Mouse (Mus musculus): ENCODE data around the gene Iqcf3. TPM values are rescaled to one million over a fixed set of nuclear protein-coding genes. Genes with fewer than 3 reads are reported as not detected.
A peak's percentile ranks its signal among the peaks of the same experiment; 100 is the strongest.

Iqcf3 gene
- polyA plus RNA-seq, 1 experiment from 2014 or later, result not detected

DNA sequence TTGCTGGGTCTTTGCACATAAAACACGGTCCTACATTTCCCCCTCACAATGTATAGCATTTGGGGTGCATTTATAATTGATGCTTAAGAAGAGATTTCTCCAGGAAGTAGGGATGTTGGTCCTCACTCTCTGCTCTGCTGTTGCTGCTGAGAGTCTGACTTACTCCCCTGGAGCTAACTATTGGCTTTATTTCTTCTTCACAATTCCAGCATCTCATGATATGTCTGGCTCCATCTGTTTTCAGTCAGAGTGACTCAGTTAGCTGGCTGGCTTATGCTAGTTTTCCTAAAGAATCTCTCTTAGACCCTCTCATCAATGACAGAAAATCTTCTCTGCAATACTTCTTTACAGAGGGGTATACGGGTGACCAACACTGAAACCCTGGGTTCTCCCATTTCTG is 14.7 kb upstream of the Iqcf3 start:
- no peaks in the 10 kb centered on the region for H3K27me3 ChIP-seq (replicated peaks; ENCODE audit: control insufficient read depth, insufficient read depth, low read length)
- DNase-seq (ENCODE audit: low spot score), result no peak
- no peaks in the 10 kb centered on the region for H3K4me1 ChIP-seq (ENCODE audit: control insufficient read depth, insufficient read depth, low read length)
- H3K4me2 ChIP-seq (ENCODE audit: low read length), result no peak overlapping the region
- no peak for ATAC-seq
- no peaks in the 10 kb centered on the region for H3K9me3 ChIP-seq (replicated peaks; ENCODE audit: control insufficient read depth, low read length)
- no peak overlapping the region for H3K27ac ChIP-seq (ENCODE audit: low read depth, low read length)
- no peak overlapping the region for H3K9ac ChIP-seq (ENCODE audit: low read length)
- no peak overlapping the region for H3K4me3 ChIP-seq (ENCODE audit: low read depth, low read length)
- H3K36me3 ChIP-seq (ENCODE audit: control insufficient read depth, insufficient read depth, low read length), result no peaks in the 10 kb centered on the region
- 87% methylated on average over 2 of the region's 2 CpGs for WGBS

DNA sequence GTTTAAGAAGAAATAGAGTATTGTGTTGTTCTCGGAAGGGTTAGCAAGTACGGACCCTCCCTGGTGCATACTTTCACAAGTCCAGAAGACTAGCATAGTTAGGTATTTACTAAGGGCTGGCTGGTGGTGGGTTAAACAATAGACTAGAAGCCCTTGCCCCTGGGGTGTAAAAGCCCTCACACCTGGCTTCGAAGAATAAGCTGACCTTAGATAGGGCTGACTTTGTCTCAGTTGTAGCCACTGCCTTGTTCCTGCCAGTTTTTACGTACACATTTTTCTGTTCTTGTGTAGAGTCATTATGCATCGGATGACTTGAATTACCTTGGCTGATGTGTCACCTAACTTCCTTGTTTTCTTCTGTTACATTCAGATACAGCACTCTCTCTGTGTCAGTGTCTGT is 11.9 kb upstream of the Iqcf3 start:
- DNase-seq (ENCODE audit: low spot score) (no peak), ATAC-seq (no peak)
- no peak overlapping the region for H3K4me3 ChIP-seq (ENCODE audit: low read depth, low read length)
- no peaks in the 10 kb centered on the region for H3K27me3 ChIP-seq (replicated peaks; ENCODE audit: control insufficient read depth, insufficient read depth, low read length)
- 89% methylated on average over 5 of the region's 5 CpGs for WGBS
- H3K27ac ChIP-seq (ENCODE audit: low read depth, low read length), result no peak overlapping the region
- H3K4me2 ChIP-seq (ENCODE audit: low read length), result no peak overlapping the region
- no peaks in the 10 kb centered on the region for H3K36me3 ChIP-seq (ENCODE audit: control insufficient read depth, insufficient read depth, low read length)
- H3K9ac ChIP-seq (ENCODE audit: low read length), result no peak overlapping the region
- H3K4me1 ChIP-seq (ENCODE audit: control insufficient read depth, insufficient read depth, low read length), result no peaks in the 10 kb centered on the region
- no peaks in the 10 kb centered on the region for H3K9me3 ChIP-seq (replicated peaks; ENCODE audit: control insufficient read depth, low read length)

DNA sequence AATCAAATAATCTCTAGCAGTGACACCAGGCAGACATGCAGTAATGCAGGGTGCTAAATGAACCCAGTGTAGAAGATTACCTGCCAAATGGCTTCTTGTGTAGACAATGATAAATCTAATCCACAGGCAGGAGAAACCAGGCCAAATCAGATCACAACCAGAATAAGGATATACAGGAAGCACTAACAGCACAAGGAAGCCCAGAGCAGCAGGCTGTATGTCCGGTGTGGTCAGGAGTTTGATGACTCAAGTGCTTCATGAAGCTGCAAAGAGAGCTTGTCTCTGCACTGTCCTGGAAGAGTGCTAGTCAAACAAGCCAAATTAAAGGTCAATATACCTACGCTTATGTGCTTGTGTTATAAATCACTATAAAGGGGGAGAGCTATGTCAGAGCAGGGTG is 10.8 kb upstream of the Iqcf3 start:
- WGBS, result 98% methylated on average over 2 of the region's 2 CpGs
- Histone ChIP-seq H3K4me2 (ENCODE audit: low read length) (no peak overlapping the region), H3K27ac (ENCODE audit: low read depth, low read length) (no peak overlapping the region), H3K27me3 (replicated peaks; ENCODE audit: control insufficient read depth, insufficient read depth, low read length) (no peaks in the 10 kb centered on the region), H3K36me3 (ENCODE audit: control insufficient read depth, insufficient read depth, low read length) (no peaks in the 10 kb centered on the region), H3K9me3 (replicated peaks; ENCODE audit: control insufficient read depth, low read length) (no peaks in the 10 kb centered on the region), H3K4me1 (ENCODE audit: control insufficient read depth, insufficient read depth, low read length) (no peaks in the 10 kb centered on the region), H3K4me3 (ENCODE audit: low read depth, low read length) (no peak overlapping the region), H3K9ac (ENCODE audit: low read length) (no peak overlapping the region)
- no peak for DNase-seq (ENCODE audit: low spot score)
- ATAC-seq, result no peak

DNA sequence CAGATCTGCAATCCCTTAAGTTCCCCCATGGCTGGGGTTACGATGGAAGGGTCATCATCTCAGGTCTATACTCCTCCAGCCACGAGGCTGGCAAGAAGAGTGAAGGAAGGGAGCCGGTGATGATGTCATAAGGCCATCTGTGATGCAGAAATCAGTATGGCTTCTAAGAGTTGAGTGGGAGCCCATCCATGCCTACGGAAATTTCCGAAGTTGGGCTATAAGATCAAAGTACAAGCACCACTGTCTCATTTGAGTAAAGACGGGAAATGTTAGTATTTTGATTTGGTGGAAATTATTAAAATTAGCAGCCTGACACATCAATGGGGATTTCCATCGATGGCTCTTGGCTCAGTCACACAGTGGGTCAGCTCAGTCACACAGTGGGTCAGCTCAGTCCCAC is 9.5 kb upstream of the Iqcf3 start, which contains the start of gene Iqcf4:
TSS of gene Iqcf4 (minus strand) at position 101 of the 400 bp plus-strand sequence.
- ATAC-seq, result no peak
- Histone ChIP-seq H3K27ac (ENCODE audit: low read depth, low read length) (no peak within 1 kb of the TSS), H3K4me1 (ENCODE audit: control insufficient read depth, insufficient read depth, low read length) (no peaks in the 10 kb centered on the region), H3K27me3 (replicated peaks; ENCODE audit: control insufficient read depth, insufficient read depth, low read length) (no peaks in the 10 kb centered on the region), H3K4me2 (ENCODE audit: low read length) (no peak within 1 kb of the TSS), H3K9me3 (replicated peaks; ENCODE audit: control insufficient read depth, low read length) (no peaks in the 10 kb centered on the region), H3K36me3 (ENCODE audit: control insufficient read depth, insufficient read depth, low read length) (no peaks in the 10 kb centered on the region), H3K4me3 (ENCODE audit: low read depth, low read length) (no peak within 1 kb of the TSS), H3K9ac (ENCODE audit: low read length) (no peak within 1 kb of the TSS)
- 87% methylated on average over 7 of the region's 7 CpGs for WGBS
- no peak for DNase-seq (ENCODE audit: low spot score)

DNA sequence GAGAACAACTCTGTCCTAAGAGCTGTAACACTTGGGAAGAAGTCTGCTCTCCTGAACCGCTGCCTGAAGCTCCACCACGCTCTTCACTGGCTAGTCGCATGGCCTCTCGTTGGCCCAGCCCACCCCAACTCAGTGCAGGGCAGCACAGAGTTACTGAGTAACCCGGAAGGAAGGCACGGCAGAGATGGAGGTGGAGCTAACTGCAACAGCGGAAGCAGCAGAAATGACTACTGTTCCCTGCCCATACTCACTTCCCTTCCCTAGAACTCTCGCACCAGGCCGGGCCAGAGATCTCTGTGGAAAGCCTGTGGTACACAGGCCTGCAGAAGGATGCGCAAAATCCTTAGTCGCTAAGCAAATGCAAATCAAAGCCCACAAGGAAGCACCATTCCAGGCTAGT is 5.0 kb upstream of the Iqcf3 start:
- H3K4me3 ChIP-seq (ENCODE audit: low read depth, low read length), result no peak overlapping the region
- ATAC-seq (no peak), DNase-seq (ENCODE audit: low spot score) (no peak)
- no peak overlapping the region for H3K9ac ChIP-seq (ENCODE audit: low read length)
- H3K4me1 ChIP-seq (ENCODE audit: control insufficient read depth, insufficient read depth, low read length), result no peaks in the 10 kb centered on the region
- WGBS, result 65% methylated on average over 11 of the region's 11 CpGs
- no peaks in the 10 kb centered on the region for H3K9me3 ChIP-seq (replicated peaks; ENCODE audit: control insufficient read depth, low read length)
- no peaks in the 10 kb centered on the region for H3K36me3 ChIP-seq (ENCODE audit: control insufficient read depth, insufficient read depth, low read length)
- no peak overlapping the region for H3K27ac ChIP-seq (ENCODE audit: low read depth, low read length)
- H3K4me2 ChIP-seq (ENCODE audit: low read length), result no peak overlapping the region
- H3K27me3 ChIP-seq (replicated peaks; ENCODE audit: control insufficient read depth, insufficient read depth, low read length), result no peaks in the 10 kb centered on the region

DNA sequence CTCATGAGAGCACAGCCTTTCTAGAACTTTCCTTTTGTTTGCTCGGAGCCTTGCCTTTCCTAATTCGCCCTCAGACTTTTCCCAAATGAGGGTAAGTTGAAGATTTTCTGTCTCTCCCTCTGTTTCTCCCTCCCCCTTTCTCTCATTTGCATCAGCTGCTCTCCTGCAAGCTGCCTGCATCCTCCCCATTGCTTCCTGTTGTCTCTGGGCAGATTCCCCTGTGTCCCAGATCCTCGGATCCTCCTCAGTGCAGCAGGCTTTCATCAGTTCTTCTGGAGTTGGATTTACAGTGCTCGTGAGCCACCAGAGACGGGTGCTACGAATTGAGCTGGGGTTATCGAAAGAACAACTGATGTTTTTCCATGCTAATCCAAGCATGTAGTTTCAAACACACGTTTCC is 2.6 kb upstream of the Iqcf3 start:
- ATAC-seq (no peak), DNase-seq (ENCODE audit: low spot score) (no peak)
- H3K27me3 ChIP-seq (replicated peaks; ENCODE audit: control insufficient read depth, insufficient read depth, low read length), result no peaks in the 10 kb centered on the region
- WGBS, result 73% methylated on average over 8 of the region's 8 CpGs
- H3K9ac ChIP-seq (ENCODE audit: low read length), result no peak overlapping the region
- no peak overlapping the region for H3K4me2 ChIP-seq (ENCODE audit: low read length)
- H3K27ac ChIP-seq (ENCODE audit: low read depth, low read length), result no peak overlapping the region
- no peaks in the 10 kb centered on the region for H3K4me1 ChIP-seq (ENCODE audit: control insufficient read depth, insufficient read depth, low read length)
- no peaks in the 10 kb centered on the region for H3K36me3 ChIP-seq (ENCODE audit: control insufficient read depth, insufficient read depth, low read length)
- no peak overlapping the region for H3K4me3 ChIP-seq (ENCODE audit: low read depth, low read length)
- no peaks in the 10 kb centered on the region for H3K9me3 ChIP-seq (replicated peaks; ENCODE audit: control insufficient read depth, low read length)

DNA sequence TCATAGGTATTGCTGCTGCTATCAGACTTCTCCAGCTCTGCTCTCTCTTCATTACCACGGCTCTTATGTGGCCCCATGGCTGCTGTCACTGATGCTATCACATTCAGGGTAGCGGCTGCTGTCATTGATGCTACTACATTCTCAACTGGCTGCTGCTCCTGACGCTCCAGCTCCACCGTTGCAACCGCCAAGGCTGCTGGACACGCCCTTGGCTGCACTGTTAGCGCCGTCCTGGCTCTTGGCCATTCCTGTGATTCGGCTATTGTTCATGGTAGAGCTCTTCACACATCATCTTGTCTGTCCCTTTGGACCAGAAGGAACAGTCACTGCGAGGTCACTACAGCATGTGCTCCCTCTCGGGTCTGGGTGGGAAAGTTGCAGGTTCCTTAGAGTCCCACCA is 860 bp upstream of the Iqcf3 start:
- DNase-seq (ENCODE audit: low spot score) (no peak), ATAC-seq (no peak)
- Histone ChIP-seq H3K36me3 (ENCODE audit: control insufficient read depth, insufficient read depth, low read length) (no peaks in the 10 kb centered on the region), H3K9me3 (replicated peaks; ENCODE audit: control insufficient read depth, low read length) (no peaks in the 10 kb centered on the region), H3K27ac (ENCODE audit: low read depth, low read length) (no peak overlapping the region), H3K4me3 (ENCODE audit: low read depth, low read length) (no peak overlapping the region), H3K9ac (ENCODE audit: low read length) (no peak overlapping the region), H3K4me2 (ENCODE audit: low read length) (no peak overlapping the region), H3K27me3 (replicated peaks; ENCODE audit: control insufficient read depth, insufficient read depth, low read length) (no peaks in the 10 kb centered on the region), H3K4me1 (ENCODE audit: control insufficient read depth, insufficient read depth, low read length) (no peaks in the 10 kb centered on the region)
- WGBS, result 93% methylated on average over 11 of the region's 11 CpGs

DNA sequence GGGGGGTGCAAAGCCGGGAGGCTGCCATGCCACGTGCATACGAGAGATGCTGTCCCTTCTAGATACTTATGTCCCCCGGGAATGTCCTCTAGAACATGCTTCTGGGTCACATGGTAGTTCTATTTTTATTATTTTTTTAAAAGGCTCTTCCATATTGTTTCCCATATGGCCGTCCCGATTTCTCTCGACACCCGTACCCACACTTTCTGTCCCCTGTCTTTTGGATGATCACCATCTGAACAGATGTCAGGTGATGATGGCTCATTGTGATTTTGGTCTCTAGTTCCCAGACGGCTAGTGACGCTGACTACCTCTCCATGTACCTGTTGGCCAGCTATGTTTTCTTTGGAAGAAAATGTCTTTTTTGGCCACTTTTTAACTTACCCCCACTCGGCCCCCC is 26.5 kb downstream of the Iqcf3 start:
- ATAC-seq (no peak), DNase-seq (ENCODE audit: low spot score) (no peak)
- Histone ChIP-seq H3K4me2 (ENCODE audit: low read length) (no peak overlapping the region), H3K36me3 (ENCODE audit: control insufficient read depth, insufficient read depth, low read length) (no peaks in the 10 kb centered on the region), H3K9me3 (replicated peaks; ENCODE audit: control insufficient read depth, low read length) (no peaks in the 10 kb centered on the region), H3K4me3 (ENCODE audit: low read depth, low read length) (no peak overlapping the region), H3K9ac (ENCODE audit: low read length) (no peak overlapping the region), H3K27me3 (replicated peaks; ENCODE audit: control insufficient read depth, insufficient read depth, low read length) (no peaks in the 10 kb centered on the region), H3K4me1 (ENCODE audit: control insufficient read depth, insufficient read depth, low read length) (no peaks in the 10 kb centered on the region), H3K27ac (ENCODE audit: low read depth, low read length) (no peak overlapping the region)
- WGBS, result 89% methylated on average over 11 of the region's 11 CpGs

DNA sequence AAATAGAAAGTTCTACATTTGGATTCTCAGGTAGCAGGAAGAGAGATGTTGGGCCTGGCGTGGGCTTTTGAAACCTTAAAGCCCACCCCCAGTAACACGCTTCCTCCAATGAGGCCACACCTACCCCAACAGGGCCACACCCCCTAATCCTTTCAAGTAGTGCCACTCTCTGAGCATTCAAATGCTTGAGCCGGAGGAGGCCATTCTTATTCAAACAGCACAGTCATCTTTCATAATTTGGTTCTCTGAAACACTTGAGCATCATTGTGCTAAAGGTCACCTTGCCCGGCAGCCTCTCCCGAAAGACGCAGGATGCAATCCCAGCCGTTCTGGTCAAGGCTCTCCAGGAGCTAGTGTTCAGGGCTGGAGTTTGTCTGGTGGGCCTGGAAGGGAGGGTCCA is 27.1 kb downstream of the Iqcf3 start:
- Histone ChIP-seq H3K4me2 (ENCODE audit: low read length) (no peak overlapping the region), H3K4me3 (ENCODE audit: low read depth, low read length) (no peak overlapping the region), H3K9me3 (replicated peaks; ENCODE audit: control insufficient read depth, low read length) (no peaks in the 10 kb centered on the region), H3K27ac (ENCODE audit: low read depth, low read length) (no peak overlapping the region), H3K36me3 (ENCODE audit: control insufficient read depth, insufficient read depth, low read length) (no peaks in the 10 kb centered on the region), H3K27me3 (replicated peaks; ENCODE audit: control insufficient read depth, insufficient read depth, low read length) (no peaks in the 10 kb centered on the region), H3K4me1 (ENCODE audit: control insufficient read depth, insufficient read depth, low read length) (no peaks in the 10 kb centered on the region), H3K9ac (ENCODE audit: low read length) (no peak overlapping the region)
- DNase-seq (ENCODE audit: low spot score) (no peak), ATAC-seq (no peak)
- 94% methylated on average over 7 of the region's 7 CpGs for WGBS

DNA sequence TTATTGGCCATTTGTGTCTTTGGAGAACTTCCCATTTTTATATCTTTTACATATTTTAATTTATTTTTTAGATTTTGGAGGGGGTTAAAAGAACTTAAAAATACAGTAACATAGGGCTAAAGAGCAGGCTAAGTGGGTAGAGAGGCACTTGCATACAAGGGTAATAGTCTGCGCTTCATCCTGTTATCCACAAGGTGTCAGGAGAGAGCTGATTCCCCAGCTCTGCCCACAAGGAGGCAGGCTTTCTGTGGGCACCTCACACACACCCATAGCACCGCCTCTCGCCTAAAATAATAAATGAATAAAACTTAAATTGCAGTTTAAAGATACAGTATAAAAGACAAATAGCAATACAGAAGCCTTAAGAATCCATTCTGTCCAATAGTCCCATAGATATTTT is 29.6 kb downstream of the Iqcf3 start:
- Histone ChIP-seq H3K27ac (ENCODE audit: low read depth, low read length) (no peak overlapping the region), H3K27me3 (replicated peaks; ENCODE audit: control insufficient read depth, insufficient read depth, low read length) (no peaks in the 10 kb centered on the region), H3K9ac (ENCODE audit: low read length) (no peak overlapping the region), H3K36me3 (ENCODE audit: control insufficient read depth, insufficient read depth, low read length) (no peaks in the 10 kb centered on the region), H3K9me3 (replicated peaks; ENCODE audit: control insufficient read depth, low read length) (no peaks in the 10 kb centered on the region), H3K4me3 (ENCODE audit: low read depth, low read length) (no peak overlapping the region), H3K4me1 (ENCODE audit: control insufficient read depth, insufficient read depth, low read length) (no peaks in the 10 kb centered on the region), H3K4me2 (ENCODE audit: low read length) (no peak overlapping the region)
- whole genome bisulfite sequencing, result 28% methylated on average over 3 of the region's 3 CpGs
- ATAC-seq (no peak), DNase-seq (ENCODE audit: low spot score) (peak; percentile 61)

All from forebrain, embryonic 14.5 days (tissue).